Mouse (Mus musculus) inflammation-experienced regulatory T-cells, adult 6 months (primary cell): ENCODE data around the gene Mapk1ip1l. TPM values are rescaled to one million over a fixed set of nuclear protein-coding genes. Genes with fewer than 3 reads are reported as not detected.

Experiments used
- ATAC-seq: one replicate; pipeline ENCODE4 v1.8.0; 2017
- polyA plus RNA-seq, 3 experiments: library from polyadenylated mRNA; unstranded; fragments of 100-300 nt; shearing (Covaris generic); gene quantifications; one replicate each; pipeline ENCODE4 v1.2.1; 2017

Mapk1ip1l gene
- polyA plus RNA-seq, 3 experiments from 2014 or later = 45.2 to 52.2 (median 49.0) TPM

GRCm38 (mm10) chr14:47364742-47365449, 66.8 kb downstream of the Mapk1ip1l start:
- ATAC-seq = no peak

- no peak for ATAC-seq
Observed at GRCm38 (mm10) chr14:47366881-47367321, 68.8 kb downstream of the Mapk1ip1l start.

- no peak for ATAC-seq
Observed at GRCm38 (mm10) chr14:47367461-47367860, 69.4 kb downstream of the Mapk1ip1l start, which contains the start of gene Lgals3. Lgals3 (plus strand) TSS chr14:47367751.

- ATAC-seq = no peak
Observed at GRCm38 (mm10) chr14:47369741-47370140, 71.7 kb downstream of the Mapk1ip1l start.

GRCm38 (mm10) chr14:47370790-47371189, 72.7 kb downstream of the Mapk1ip1l start:
- ATAC-seq = no peak

- ATAC-seq = no peak
Observed at GRCm38 (mm10) chr14:47371689-47372088, 73.6 kb downstream of the Mapk1ip1l start.

Other genes starting within 250 kb of the Mapk1ip1l start
- 1 to 10 TPM; 2.3 to 4.1 (median 3.8) TPM for gene Gch1, start 108.9 kb upstream of the Mapk1ip1l start, polyA plus RNA-seq
- gene Wdhd1, start 21.4 kb upstream of the Mapk1ip1l start, polyA plus RNA-seq = 10 to 100 TPM; 16.0 to 32.0 (median 17.7) TPM
- gene Socs4, start 21.3 kb upstream of the Mapk1ip1l start, polyA plus RNA-seq = 1 to 10 TPM; 5.3 to 6.0 (median 6.0) TPM
- gene Lgals3, start 69.5 kb downstream of the Mapk1ip1l start, polyA plus RNA-seq = 100 to 1,000 TPM in 1 of 3 experiments, 10 to 100 TPM in 1, 1 to 10 TPM in 1; 7.1 to 195 (median 12.4) TPM
- gene Dlgap5, start 120.1 kb downstream of the Mapk1ip1l start, polyA plus RNA-seq = 10 to 100 TPM in 2 of 3 experiments, 1 to 10 TPM in 1; 9.9 to 33.6 (median 14.7) TPM
- gene Fbxo34, start 152.2 kb downstream of the Mapk1ip1l start, polyA plus RNA-seq = 10 to 100 TPM in 1 of 3 experiments, 1 to 10 TPM in 2; 8.7 to 10.3 (median 9.4) TPM